Mouse (Mus musculus): Measurements from ENCODE around the gene Retsat.
A peak's percentile ranks its signal among the peaks of the same experiment; 100 is the strongest.

Gene Retsat

GRCm38 (mm10) chr6:72588307-72588706, 10.0 kb upstream of the Retsat start:
- DNase-seq (ENCODE audit: low read depth, low spot score) = no peak

- DNase-seq (ENCODE audit: low read depth, low spot score) = no peak
Measured at GRCm38 (mm10) chr6:72590111-72590510, 8.2 kb upstream of the Retsat start.

DNA sequence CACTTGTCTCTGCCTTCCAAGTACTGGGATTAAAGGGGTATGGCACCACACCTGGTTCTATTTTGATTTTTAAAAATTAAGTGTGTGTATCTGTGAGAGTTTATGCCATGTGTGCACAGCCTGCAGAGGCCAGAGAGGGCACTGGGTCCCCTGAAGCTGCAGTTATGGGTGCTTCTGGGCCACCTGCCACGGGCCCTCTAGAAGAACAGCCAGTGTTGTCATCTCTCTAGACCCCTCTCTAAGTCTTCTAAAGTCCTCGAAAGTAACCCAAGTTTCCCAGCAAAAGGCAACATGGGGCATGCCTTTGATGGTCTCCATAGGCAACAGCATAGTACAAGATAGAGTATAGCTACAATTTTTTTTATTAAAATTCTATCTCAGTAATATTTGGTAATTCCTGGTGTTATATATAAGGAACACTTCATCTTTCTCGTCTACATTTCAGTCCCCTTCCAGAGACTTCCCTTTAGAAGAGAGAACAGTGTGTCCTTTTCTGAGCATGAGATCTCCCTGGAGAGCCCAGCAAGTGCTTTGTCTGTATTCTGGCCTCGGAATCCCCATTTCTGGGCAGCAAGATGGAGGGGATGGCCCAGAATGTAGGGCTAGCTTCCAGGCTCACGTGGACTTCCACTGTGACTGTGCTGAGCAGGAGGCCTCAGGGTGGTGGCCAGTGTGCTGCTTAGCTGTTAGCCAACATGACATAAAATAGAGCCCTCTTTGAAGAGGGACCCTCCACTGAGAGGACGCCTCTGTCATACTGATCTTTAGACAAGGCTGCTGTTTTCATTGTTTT, 5.1 kb upstream of the Retsat start:
- no peak for DNase-seq (ENCODE audit: low read depth, low spot score)

DNA sequence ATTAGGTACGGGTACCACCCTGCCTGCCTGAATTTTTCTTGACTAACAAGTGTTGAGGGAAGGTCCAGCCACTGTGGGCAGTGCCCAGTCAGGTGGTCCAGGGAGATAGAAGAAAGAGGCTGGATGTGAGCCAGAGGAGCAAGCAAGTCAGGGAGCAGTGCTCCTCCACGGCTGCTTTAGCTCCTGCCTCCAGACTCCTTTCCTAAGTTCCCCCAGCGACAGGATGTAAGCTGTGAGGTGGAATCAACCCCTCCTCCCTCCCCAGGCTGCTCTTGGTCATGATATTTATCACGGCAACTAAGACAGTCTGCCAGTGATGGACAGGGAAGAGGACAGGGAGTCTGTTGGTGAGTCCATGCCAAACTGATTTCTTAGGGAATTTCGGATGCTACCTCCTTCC, 4.4 kb upstream of the Retsat start:
- DNase-seq (ENCODE audit: low read depth, low spot score) = no peak

GRCm38 (mm10) chr6:72597083-72597874, 996 bp upstream of the Retsat start:
- DNase-seq (ENCODE audit: low read depth, low spot score) = no peak

DNA sequence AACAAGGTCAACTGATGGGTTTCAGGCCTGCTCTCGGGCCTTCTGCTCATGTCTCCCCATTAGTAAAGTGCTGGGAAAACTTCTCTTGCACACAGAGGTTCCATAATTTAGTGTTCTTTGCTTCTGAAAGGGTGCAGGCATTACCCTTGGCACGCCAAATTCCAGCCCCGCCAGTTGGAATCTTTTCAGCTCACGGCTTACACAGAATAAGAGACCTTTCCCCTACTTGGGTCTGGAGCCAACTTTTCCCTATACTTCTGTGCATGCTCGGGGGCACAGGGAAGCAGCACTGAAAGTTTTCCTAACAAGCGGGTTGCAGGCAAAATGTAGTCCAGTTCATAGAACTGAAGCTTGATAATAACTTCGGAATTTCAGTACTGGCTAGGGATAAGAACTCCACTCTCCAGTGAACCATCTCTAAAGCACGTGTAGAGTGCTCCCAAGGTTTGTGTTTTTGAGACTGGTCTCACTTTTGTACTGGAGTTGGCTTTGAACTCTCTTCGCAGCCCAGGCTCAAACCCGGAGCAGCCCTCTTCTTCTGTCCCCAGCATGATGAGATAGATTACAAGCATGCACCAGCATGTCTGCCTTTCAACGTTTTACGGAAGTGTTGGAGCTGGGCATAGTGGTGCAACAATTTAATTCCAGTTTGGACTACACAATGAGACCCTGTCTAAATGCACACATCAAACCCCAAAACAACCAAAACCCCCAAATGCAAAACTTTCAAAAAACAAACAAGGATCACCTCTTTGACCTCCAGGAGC, 699 bp downstream of the Retsat start:
- no peak for DNase-seq (ENCODE audit: low read depth, low spot score)

GRCm38 (mm10) chr6:72600216-72600615, 1.9 kb downstream of the Retsat start:
- DNase-seq (ENCODE audit: low read depth, low spot score) = no peak

GRCm38 (mm10) chr6:72600771-72601170, 2.5 kb downstream of the Retsat start:
- no peak for DNase-seq (ENCODE audit: low read depth, low spot score)

- DNase-seq (ENCODE audit: low read depth, low spot score) = no peak
Measured at GRCm38 (mm10) chr6:72601732-72602131, 3.5 kb downstream of the Retsat start.

DNA sequence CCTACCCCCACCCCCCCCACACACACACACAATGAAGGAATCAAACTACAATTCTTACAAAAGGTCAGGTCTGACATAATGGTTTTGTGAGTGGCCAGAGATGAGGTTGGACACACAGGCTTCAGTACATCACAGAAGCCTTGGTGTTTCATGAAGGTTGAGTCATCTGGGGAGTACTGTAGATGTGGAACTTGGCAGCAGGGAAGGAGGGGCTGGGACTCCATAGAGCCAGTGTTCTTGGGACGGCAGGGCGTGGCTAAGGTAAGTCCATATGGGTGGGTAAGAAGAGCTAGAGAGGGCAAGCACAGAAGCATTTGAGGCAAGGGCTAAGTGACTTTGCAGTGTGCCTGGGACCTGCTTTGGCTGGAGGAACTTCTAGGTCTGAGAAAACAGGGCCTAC, 5.8 kb downstream of the Retsat start:
- DNase-seq (ENCODE audit: low read depth, low spot score) = no peak

DNA sequence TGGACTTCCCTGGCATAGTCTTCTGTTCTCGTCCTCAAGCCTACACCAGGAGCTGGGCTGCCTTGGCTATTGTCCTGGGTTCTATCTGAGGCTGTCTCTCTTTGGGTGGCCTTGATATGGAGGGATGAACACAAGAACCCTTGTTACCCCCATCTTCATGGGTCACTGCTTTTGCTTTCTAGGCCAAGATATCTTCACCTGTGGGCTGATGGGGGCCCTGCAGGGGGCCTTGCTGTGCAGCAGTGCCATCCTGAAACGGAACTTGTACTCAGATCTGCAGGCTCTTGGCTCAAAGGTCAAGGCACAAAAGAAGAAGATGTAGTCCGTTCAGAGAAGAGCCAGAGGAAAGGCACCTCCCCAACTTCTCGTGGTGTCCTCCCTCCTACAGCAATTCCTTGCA, 8.8 kb downstream of the Retsat start:
- DNase-seq (ENCODE audit: low read depth, low spot score) = no peak

GRCm38 (mm10) chr6:72607676-72608075, 9.4 kb downstream of the Retsat start:
- no peak for DNase-seq (ENCODE audit: low read depth, low spot score)

DNA sequence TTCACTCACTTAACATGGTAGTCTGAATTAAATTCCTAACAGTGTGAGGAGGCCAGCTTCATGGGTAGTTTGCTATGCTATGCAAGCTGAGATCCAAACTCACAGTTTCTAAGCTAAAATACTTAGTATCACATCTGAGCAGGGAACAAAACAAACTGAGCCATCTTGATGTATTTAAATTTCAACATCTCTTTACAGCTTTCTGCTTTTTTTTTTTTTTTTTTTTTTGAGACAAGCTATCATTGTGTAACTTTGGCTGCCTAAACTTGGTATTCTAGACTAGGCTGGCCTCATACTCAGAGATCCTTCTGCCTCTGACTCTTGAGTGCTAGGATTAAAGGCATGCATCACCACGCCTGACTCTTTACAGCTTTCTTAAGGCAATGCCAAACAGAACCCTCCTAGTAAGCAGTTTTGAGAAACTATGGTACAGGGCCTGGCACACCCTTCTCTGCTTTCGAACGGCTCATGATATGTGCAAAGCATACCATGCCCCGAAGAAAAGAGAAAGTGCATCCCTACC, 10.4 kb downstream of the Retsat start:
- no peak for DNase-seq (ENCODE audit: low read depth, low spot score)

DNA sequence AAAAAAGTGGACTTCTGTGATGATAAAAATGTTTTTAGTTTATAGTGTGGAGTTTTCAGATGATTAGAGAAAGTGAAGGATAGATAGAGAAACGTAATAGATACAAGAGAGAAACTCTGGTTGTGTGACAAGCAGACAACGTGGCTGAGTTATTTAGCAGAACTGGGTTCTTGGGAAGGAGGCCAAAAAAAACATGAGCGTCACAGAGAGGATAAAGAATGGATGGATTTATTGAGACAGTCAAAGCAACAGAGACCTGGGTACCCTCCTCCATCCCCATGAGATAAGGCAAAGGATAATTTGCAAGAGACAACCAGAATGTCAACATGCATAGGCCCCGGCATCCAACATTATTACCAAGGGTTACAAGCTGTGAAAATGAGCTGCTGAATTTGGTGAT, 12.0 kb downstream of the Retsat start:
- no peak for DNase-seq (ENCODE audit: low read depth, low spot score)

DNA sequence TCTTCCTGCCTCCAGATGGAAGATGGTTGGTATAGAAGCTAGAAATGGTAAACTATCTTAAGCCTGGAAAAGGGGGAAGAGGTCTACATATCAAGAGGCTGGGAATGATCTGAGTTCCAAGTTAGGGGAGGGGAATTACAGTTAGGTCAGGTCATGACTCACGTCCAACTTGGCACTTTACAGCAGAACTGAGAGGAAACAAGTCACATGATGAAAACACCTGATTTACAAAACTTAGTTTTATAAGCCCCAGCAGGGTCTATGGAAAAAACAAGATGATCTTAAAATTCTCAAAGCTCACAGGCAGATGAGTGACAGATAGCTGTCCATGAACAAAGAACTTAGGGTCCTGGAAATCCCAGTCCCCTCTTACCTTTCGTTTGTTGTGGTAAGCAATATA, 16.9 kb downstream of the Retsat start:
- no peak for DNase-seq (ENCODE audit: low read depth, low spot score)

- DNase-seq (ENCODE audit: low read depth, low spot score) = no peak
Measured at GRCm38 (mm10) chr6:72615561-72616375, 17.5 kb downstream of the Retsat start.

GRCm38 (mm10) chr6:72616643-72617288, 18.5 kb downstream of the Retsat start, which contains the start of gene Tgoln1:
Gene Tgoln1 (minus strand): TSS chr6:72617000.
- peak; percentile 90 for DNase-seq (ENCODE audit: low read depth, low spot score)

GRCm38 (mm10) chr6:72619734-72620532, 21.7 kb downstream of the Retsat start:
- DNase-seq (ENCODE audit: low read depth, low spot score) = no peak

- DNase-seq (ENCODE audit: low read depth, low spot score) = no peak
Measured at GRCm38 (mm10) chr6:72620920-72621319, 22.6 kb downstream of the Retsat start.

GRCm38 (mm10) chr6:72622917-72623316, 24.6 kb downstream of the Retsat start:
- DNase-seq (ENCODE audit: low read depth, low spot score) = no peak
